Mouse (Mus musculus) kidney, adult 2 months (tissue): ENCODE results near the gene Fn3k.

Source experiments
- CTCF ChIP-seq: fragments of 200-500 bp; conservative IDR thresholded peaks from 2 replicates; pipeline ENCODE4 v1.5.1; 2011; ENCODE audit warnings: low read depth, mild to moderate bottlenecking, control low read depth, low read length, moderate library complexity, mixed read lengths; ENCODE audit not compliant: insufficient read depth, insufficient read length
- POLR2A ChIP-seq: fragments of 200-500 bp; IDR thresholded peaks from one replicate; pipeline ENCODE4 v1.6.1; 2011; ENCODE audit warnings: low read depth, low read length, control low read depth

DNA sequence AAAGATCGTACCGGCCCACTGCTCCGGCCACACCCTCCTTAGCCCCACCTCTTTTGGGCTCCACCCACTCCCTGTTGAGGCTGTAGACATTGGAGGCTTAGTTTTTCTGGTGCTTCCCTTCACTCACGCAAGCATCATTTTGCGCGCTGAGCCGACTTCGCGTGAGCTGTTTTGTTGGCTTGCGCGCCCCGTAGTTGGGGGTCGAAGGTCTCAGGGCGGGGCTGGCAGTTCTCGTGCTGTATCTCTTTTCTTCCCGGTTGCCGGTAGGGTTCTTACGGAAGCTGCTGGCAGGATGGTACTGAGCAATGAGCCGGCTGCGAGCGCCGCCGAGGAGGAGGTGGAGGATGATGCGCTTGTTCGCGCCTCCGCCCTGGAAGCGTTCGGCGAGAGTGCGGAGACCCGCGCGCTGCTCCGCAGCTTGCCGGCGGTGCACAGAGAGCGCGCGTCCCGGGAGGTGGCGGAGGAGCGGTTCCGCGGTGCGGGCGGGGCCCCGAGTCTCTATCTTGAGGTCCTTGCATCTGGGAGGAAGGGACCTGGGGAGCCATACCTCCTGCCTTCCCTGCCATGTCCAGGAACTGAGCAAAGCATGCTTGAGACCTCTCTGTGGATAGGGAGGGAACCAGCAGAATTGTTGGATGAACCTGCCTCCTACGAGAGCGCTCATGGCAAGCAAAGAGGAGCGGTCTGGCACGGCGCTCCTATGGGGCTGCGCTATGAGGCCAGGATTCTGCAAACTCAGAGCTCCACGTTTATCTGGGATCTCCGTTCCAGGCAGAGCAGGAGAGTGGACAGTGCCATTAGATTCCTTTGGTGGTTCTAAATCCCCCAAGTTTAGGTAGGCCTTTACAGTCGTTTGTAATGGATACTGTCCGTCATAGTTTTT, 17.3 kb downstream of the Fn3k start, which contains the start of gene Tbcd:
- TF ChIP-seq CTCF = no peak
- no peak for TF ChIP-seq POLR2A
